Mouse (Mus musculus): ENCODE results near the gene Rbm6. TPM values are rescaled to one million over a fixed set of nuclear protein-coding genes. Genes with fewer than 3 reads are reported as not detected.

Rbm6 gene
- polyA plus RNA-seq, 1 experiment from 2014 or later, result 108 TPM

DNA sequence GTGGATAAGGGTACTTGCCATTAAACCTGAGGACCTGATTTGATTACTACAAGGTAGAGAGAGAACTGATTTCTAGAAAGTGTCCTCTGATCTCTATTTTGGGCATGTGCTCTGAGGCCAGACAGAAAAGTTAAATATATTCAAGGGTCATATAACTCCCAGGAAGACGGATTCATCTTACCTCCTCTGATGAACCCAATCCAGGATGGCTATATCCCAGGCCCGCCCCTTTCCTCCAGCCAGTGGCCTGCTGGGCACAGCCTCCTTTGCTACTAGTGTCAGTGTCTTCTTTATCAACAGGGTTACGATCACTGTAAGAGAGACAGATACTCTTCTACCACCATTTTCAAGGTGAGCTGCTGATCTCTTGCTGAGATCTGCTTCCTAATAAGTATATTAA lies 98.6 kb downstream of the Rbm6 start:
- peaks cover 4% of the 10 kb centered on the region for H3K4me1 ChIP-seq
- no peak overlapping the region for H3K27ac ChIP-seq
- WGBS, result 84% methylated on average over 3 of the region's 3 CpGs
- H3K27me3 ChIP-seq, result no peaks in the 10 kb centered on the region
- no peak overlapping the region for H3K9ac ChIP-seq
- H3K4me3 ChIP-seq, result no peak overlapping the region
- no peak overlapping the region for H3K4me2 ChIP-seq
- ATAC-seq (ENCODE audit: insufficient number of reproducible peaks, insufficient read depth, low FRiP score, low TSS enrichment, low read depth), result no peak
- H3K36me3 ChIP-seq, result peaks cover 51% of the 10 kb centered on the region
- no peaks in the 10 kb centered on the region for H3K9me3 ChIP-seq

DNA sequence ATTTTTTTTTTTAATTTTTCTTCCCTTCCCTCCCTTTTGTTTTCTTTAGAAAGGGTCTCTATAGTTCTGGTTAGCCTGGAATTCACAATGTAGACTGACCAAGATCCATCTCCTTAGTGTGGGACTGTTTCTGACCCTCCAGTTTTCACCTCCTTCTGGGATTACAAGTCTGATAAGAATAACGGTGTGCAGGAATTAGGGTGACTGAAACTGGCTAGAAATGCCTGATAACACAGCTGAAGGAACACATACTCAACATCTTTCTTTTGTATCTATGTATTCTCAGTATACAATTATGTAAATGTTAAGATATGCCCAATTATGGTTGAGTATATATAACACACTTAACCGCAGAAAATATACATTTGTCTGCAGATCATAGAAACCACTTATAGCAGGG lies 101.3 kb downstream of the Rbm6 start:
- no peak for ATAC-seq (ENCODE audit: insufficient number of reproducible peaks, insufficient read depth, low FRiP score, low TSS enrichment, low read depth)
- H3K9me3 ChIP-seq, result no peaks in the 10 kb centered on the region
- H3K36me3 ChIP-seq, result peaks cover 62% of the 10 kb centered on the region
- no peaks in the 10 kb centered on the region for H3K27me3 ChIP-seq
- H3K4me3 ChIP-seq, result no peak overlapping the region
- WGBS, result 78% methylated on average over 2 of the region's 2 CpGs
- H3K27ac ChIP-seq, result peak overlapping the region; percentile 89; the same call in 1 of the 2 replicates
- no peak overlapping the region for H3K9ac ChIP-seq
- H3K4me1 ChIP-seq, result peaks cover 9% of the 10 kb centered on the region
- peak overlapping the region; percentile 59; the same call in 1 of the 2 replicates for H3K4me2 ChIP-seq

DNA sequence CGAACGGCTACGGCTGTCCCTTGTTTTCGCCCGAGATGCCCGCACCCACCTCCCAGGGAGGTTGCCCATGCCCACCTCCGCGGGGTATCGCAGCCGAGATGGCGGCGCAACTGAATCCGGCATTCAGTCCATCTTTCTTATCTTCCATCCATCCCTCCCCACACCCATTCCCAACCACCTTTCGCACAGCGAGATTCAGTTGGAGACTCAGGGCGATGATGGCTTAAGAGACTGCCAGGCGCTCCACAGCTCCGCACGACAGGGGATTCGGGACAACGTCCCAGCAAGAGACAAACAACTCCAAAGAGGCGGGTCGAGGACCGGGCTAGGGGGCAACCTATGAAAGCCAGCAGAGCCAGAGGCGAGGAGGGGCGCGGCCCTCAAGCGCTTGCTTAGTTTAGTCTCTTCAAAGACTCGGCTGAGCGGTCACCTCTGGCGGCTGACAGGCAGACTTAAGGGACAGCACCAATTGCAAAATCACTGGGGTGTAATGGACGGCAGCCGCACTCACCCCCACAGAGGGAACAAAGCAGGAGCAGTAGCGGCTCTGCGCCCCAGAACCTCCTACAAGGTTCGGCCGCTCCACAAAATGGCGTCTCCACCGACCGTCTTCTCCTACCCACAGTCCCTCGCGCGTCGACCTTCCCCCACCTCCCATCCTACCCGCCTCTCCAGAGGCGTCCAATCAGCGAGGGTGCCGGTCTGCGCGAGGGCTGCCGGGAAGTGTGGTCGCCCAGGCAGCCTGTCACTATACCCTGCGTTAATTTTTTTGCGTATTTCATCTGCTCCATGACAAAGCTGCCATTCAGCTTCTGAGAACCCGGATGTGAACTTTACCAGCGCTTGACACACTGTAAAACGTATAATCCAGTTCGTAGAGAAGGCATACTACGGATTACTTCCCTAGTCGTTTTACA lies 102.4 kb downstream of the Rbm6 start, which contains the start of gene Rbm5:
Gene Rbm5, minus strand, starts transcription at position 623 of the 917 bp plus-strand sequence.
- under 1% methylated on average over 60 of the region's 60 CpGs for WGBS
- H3K36me3 ChIP-seq, result peaks cover 64% of the 10 kb centered on the region

DNA sequence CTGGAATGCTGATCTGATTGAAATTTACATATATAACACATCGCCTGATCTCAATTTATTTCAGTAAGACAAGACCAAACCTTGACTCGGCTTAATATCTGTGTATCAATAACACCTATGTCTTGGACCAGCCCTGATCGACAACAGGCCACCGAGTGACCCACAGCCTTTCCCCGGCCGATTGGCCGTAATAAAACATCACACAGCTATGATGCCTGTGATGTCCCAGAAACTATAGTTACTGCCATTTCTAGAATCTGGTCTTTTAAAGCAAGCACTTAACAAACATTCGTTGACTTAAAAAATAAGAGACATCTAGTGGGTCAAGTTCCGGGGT lies 103.0 kb downstream of the Rbm6 start:
- no peak for ATAC-seq (ENCODE audit: insufficient number of reproducible peaks, insufficient read depth, low FRiP score, low TSS enrichment, low read depth)
- no peaks in the 10 kb centered on the region for H3K9me3 ChIP-seq
- no peaks in the 10 kb centered on the region for H3K27me3 ChIP-seq
- peak overlapping the region; percentile 67 for H3K4me2 ChIP-seq
- H3K27ac ChIP-seq, result peak overlapping the region; percentile 89
- peak overlapping the region; percentile 99 for H3K4me3 ChIP-seq
- 2% methylated on average over 9 of the region's 9 CpGs for WGBS
- H3K9ac ChIP-seq, result peak overlapping the region; percentile 100
- peaks cover 64% of the 10 kb centered on the region for H3K36me3 ChIP-seq
- peaks cover 9% of the 10 kb centered on the region for H3K4me1 ChIP-seq

More for the DNA sequence above, 102.4 kb downstream of the Rbm6 start, which contains the start of gene Rbm5:
- Histone ChIP-seq H3K27ac (peak within 1 kb of the TSS; percentile 89), H3K4me1 (peaks cover 9% of the 10 kb centered on the region), H3K27me3 (no peaks in the 10 kb centered on the region), H3K9ac (peak within 1 kb of the TSS; percentile 100), H3K4me2 (peak within 1 kb of the TSS; percentile 67), H3K9me3 (no peaks in the 10 kb centered on the region), H3K4me3 (peak within 1 kb of the TSS; percentile 99)
- peak; percentile 100 for ATAC-seq (ENCODE audit: insufficient number of reproducible peaks, insufficient read depth, low FRiP score, low TSS enrichment, low read depth)

DNA sequence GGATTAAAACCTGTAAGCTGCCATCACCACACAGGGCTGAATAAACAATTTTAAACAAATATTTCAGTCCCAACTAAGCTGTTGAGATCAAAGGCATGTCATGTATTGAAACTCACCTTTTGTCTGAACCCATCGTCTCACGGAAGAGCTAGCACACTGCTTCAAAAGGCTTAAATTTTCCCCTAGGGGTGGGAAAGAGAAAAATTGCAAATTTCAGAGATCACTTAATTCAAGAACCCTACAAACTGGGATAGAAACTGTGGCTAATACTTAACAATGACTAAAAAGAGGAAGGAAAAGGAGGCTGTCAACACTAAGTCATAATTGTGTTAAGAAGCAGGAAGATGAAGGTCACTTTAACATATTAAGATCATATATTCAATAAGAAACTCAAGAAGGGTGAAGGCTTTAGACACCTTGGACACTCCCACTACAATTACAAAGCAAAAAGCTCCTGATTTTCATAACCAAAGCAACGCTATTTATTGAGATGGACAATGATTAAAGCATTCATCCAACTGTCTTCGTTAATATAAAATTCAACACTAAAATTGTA lies 103.5 kb downstream of the Rbm6 start:
- Histone ChIP-seq H3K4me1 (peaks cover 9% of the 10 kb centered on the region), H3K27ac (no peak overlapping the region), H3K4me2 (peak overlapping the region; percentile 67), H3K9me3 (no peaks in the 10 kb centered on the region), H3K4me3 (peak overlapping the region; percentile 99), H3K27me3 (no peaks in the 10 kb centered on the region), H3K36me3 (peaks cover 64% of the 10 kb centered on the region), H3K9ac (peak overlapping the region; percentile 100)
- ATAC-seq (ENCODE audit: insufficient number of reproducible peaks, insufficient read depth, low FRiP score, low TSS enrichment, low read depth), result no peak
- WGBS, result 18% methylated on average over 4 of the region's 4 CpGs

DNA sequence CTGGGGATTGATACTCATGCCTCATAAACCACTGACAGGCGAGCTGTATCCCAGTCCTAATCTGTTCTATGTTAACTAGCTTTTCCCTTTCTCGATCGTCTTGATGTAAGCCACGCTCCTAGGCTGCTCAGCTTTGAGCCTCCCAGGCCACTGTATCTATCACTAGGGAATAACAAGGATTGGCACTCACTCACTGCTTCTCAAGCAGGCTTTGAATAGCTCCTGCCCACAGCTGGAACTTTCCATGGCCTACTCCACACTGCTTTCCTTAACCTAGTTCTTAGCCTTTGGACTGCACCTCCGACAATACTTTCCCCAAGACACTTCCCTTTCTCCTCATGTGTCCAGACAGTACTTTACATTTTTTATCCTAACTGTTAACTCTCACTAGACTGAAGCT lies 104.2 kb downstream of the Rbm6 start:
- Histone ChIP-seq H3K27ac (no peak overlapping the region), H3K4me2 (peak overlapping the region; percentile 67), H3K4me3 (peak overlapping the region; percentile 99), H3K9ac (no peak overlapping the region), H3K4me1 (peaks cover 9% of the 10 kb centered on the region), H3K36me3 (peaks cover 64% of the 10 kb centered on the region), H3K27me3 (no peaks in the 10 kb centered on the region), H3K9me3 (no peaks in the 10 kb centered on the region)
- ATAC-seq (ENCODE audit: insufficient number of reproducible peaks, insufficient read depth, low FRiP score, low TSS enrichment, low read depth), result no peak
- 84% methylated on average over 5 of the region's 5 CpGs for WGBS

DNA sequence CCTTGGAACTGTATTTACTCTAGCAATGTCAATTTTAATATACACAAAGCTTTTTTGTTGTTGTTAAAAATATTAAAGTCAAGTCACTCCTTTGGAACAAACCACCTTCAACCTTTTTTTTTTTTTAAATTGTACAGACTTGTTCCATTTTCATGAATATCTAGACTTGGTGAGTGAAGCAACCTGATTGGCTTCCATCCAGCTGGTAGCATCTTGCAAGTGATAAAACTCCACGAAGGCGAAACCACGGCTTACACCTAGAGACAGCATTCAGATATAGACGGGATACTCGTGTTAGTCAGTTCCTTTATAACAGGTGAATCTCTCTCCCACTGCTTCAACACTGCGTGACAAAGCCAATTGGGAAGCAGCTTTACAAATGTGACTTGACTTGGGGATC lies 113.4 kb downstream of the Rbm6 start:
- no peaks in the 10 kb centered on the region for H3K27me3 ChIP-seq
- H3K4me2 ChIP-seq, result no peak overlapping the region
- H3K9ac ChIP-seq, result no peak overlapping the region
- no peak overlapping the region for H3K27ac ChIP-seq
- WGBS, result 95% methylated on average over 6 of the region's 6 CpGs
- no peak for ATAC-seq (ENCODE audit: insufficient number of reproducible peaks, insufficient read depth, low FRiP score, low TSS enrichment, low read depth)
- no peaks in the 10 kb centered on the region for H3K9me3 ChIP-seq
- peaks cover 93% of the 10 kb centered on the region for H3K36me3 ChIP-seq
- H3K4me1 ChIP-seq, result no peaks in the 10 kb centered on the region
- no peak overlapping the region for H3K4me3 ChIP-seq

DNA sequence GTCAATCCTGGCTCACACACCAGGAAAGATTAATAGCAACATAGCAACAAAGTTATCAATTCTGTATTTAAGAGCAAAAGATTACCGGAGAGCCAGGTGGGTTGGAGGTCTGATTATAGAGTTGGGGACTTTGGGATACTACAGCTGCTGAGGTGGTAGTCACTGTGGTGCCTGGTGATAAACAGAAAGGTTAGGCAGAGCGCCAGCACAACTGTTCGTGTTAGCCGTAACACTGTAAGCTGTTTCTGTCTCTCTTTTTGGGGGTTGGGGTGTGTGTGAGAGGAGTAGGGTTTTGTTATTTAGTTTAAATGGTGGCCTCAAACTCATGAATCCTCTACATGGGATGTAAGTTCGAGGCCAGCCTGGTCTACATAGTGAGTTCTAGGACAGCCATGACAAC lies 122.7 kb downstream of the Rbm6 start:
- Histone ChIP-seq H3K9ac (no peak overlapping the region), H3K27ac (no peak overlapping the region), H3K36me3 (peaks cover 95% of the 10 kb centered on the region), H3K27me3 (no peaks in the 10 kb centered on the region), H3K9me3 (no peaks in the 10 kb centered on the region), H3K4me3 (no peak overlapping the region), H3K4me2 (no peak overlapping the region), H3K4me1 (no peaks in the 10 kb centered on the region)
- no peak for ATAC-seq (ENCODE audit: insufficient number of reproducible peaks, insufficient read depth, low FRiP score, low TSS enrichment, low read depth)
- 94% methylated on average over 5 of the region's 5 CpGs for WGBS

DNA sequence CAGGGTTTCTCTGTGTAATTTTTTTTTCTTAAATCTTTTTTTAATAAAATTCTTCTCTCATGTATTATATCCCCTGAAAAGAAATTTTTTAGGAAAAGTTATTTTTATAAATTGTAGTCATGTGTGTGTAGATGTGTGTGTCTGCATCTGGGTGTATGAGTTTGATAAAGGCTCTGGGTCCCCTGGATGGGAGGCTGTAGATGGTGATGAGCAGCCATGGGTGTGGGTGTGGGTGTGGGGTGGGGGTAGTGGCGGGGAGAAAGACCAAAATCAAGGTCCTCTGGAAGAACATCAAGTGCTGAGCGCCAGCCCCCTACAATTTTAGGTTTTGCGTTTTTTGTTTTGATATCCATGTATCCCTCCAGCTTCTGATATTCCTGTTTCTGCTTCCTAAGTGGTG lies 125.0 kb downstream of the Rbm6 start:
- no peak overlapping the region for H3K4me3 ChIP-seq
- 95% methylated on average over 3 of the region's 3 CpGs for WGBS
- no peaks in the 10 kb centered on the region for H3K9me3 ChIP-seq
- no peak for ATAC-seq (ENCODE audit: insufficient number of reproducible peaks, insufficient read depth, low FRiP score, low TSS enrichment, low read depth)
- H3K36me3 ChIP-seq, result peaks cover 97% of the 10 kb centered on the region
- H3K27ac ChIP-seq, result no peak overlapping the region
- H3K4me2 ChIP-seq, result no peak overlapping the region
- no peak overlapping the region for H3K9ac ChIP-seq
- H3K27me3 ChIP-seq, result no peaks in the 10 kb centered on the region
- no peaks in the 10 kb centered on the region for H3K4me1 ChIP-seq

DNA sequence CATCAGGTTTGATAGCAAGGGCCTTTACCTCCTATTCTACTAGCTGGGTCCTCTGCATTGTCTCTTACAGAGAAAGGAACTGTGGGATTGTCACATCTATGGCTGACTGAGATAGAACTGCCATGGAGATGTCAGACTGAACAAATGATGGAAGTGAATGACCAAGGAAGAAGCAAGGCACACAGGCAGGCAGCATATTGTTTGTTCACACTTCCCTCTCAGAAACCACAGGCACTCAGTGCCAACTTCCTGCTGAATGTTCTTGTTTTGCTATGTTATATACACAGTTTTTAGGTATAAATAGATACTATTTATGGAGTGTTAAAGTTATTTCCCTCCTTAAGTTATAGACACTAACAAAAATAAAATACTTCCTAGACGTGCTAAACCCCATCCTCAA lies 125.7 kb downstream of the Rbm6 start:
- Histone ChIP-seq H3K27me3 (no peaks in the 10 kb centered on the region), H3K27ac (no peak overlapping the region), H3K4me3 (no peak overlapping the region), H3K4me2 (no peak overlapping the region), H3K36me3 (peaks cover 98% of the 10 kb centered on the region), H3K9ac (no peak overlapping the region), H3K4me1 (no peaks in the 10 kb centered on the region), H3K9me3 (no peaks in the 10 kb centered on the region)
- 96% methylated on average over 1 of the region's 1 CpGs for WGBS
- ATAC-seq (ENCODE audit: insufficient number of reproducible peaks, insufficient read depth, low FRiP score, low TSS enrichment, low read depth), result no peak

DNA sequence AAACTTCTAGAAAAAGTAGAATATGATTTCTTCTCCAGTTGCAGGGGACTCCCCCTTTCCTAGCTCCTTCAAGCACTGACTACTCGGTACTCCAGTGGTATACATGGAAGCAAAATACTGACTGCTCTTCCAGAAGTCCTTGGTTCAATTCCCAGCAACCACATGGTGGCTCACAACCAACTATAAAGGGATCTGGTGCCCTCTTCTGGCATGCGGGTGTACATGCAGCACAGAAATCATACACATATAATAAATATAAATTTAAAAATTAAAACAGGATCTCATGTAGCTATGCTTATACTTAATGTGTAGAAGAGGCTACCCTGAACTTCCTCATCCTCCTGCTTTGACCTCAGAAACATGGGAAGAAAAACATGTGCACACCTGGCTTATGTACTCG lies 126.4 kb downstream of the Rbm6 start:
- no peak overlapping the region for H3K9ac ChIP-seq
- no peaks in the 10 kb centered on the region for H3K4me1 ChIP-seq
- H3K27ac ChIP-seq, result no peak overlapping the region
- ATAC-seq (ENCODE audit: insufficient number of reproducible peaks, insufficient read depth, low FRiP score, low TSS enrichment, low read depth), result no peak
- H3K4me3 ChIP-seq, result no peak overlapping the region
- no peaks in the 10 kb centered on the region for H3K9me3 ChIP-seq
- peaks cover 98% of the 10 kb centered on the region for H3K36me3 ChIP-seq
- H3K4me2 ChIP-seq, result no peak overlapping the region
- H3K27me3 ChIP-seq, result no peaks in the 10 kb centered on the region
- 90% methylated on average over 3 of the region's 3 CpGs for WGBS

DNA sequence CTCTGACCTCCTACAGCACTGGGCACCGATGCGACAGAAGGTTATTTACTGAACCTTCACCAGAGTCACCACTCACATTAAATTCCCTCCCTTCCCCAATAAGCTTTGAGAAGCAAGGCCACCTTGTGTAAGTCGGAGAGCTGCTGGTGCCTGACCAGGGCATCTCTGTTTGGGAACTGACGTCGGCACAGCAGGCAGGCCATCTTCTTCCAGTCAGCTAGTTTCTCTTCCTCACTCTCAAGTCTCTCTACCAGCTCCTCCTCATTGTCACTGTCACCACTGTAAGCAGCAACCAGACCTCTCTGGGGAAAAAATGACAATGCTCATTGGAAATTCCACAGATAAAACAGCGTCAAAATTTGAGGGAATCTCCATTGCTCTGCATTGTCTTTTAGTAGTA lies 129.0 kb downstream of the Rbm6 start:
- H3K27ac ChIP-seq, result no peak overlapping the region
- no peak overlapping the region for H3K4me3 ChIP-seq
- no peak for ATAC-seq (ENCODE audit: insufficient number of reproducible peaks, insufficient read depth, low FRiP score, low TSS enrichment, low read depth)
- H3K9ac ChIP-seq, result no peak overlapping the region
- WGBS, result 92% methylated on average over 6 of the region's 6 CpGs
- no peaks in the 10 kb centered on the region for H3K4me1 ChIP-seq
- H3K9me3 ChIP-seq, result no peaks in the 10 kb centered on the region
- no peak overlapping the region for H3K4me2 ChIP-seq
- H3K27me3 ChIP-seq, result no peaks in the 10 kb centered on the region
- peaks cover 98% of the 10 kb centered on the region for H3K36me3 ChIP-seq

Measured in embryonic facial prominence, embryonic 13.5 days (tissue).